Comparison of ENCODE assay signal across 28 mouse cellular contexts in the genomic region with DNA sequence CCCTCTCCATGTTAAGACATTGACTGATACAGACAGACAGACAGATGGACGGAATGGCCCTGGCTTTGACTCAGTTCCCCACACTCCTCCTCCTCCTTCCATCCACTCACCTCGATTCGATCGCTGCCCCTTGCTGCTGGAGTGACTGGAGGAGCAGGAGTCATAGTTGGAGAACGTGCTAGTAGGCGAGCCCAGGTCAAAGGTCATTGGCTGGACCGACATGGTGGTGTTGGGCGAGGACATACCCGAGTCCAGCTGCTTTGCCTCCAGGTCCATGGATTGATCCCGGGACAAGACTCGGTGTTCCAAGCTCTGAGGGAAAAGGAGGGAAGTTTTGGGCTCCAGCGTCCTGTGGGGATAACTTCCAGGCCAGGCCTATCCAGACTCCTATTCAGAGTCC. TPM values are rescaled to one million over a fixed set of nuclear protein-coding genes. Genes with fewer than 3 reads are reported as not detected.
A peak's percentile ranks its signal among the peaks of the same experiment; 100 is the strongest.
DNase-seq lines count a peak whose midpoint lies in the region; ATAC-seq lines count a peak whose summit lies in the region.
"Had no signal": no experiment of that assay in that cellular context is flagged by ENCODE, and none has a peak within 500 bp of the region (broad histone marks: within the 10 kb centered on the region; RNA-seq: fewer than 3 reads in every experiment).

No protein-coding gene starts in this region.

- H3K4me3 ChIP-seq in kidney, embryonic 15.5 days (replicated peaks), result no peak overlapping the region
- H3K4me3 ChIP-seq: embryonic facial prominence, embryonic 12.5 days; embryonic facial prominence, embryonic 15.5 days; gastrocnemius, adult 2 months; heart, embryonic 12.5 days; heart, embryonic 15.5 days had no signal

- peaks cover 57% of the 10 kb centered on the region for H3K4me1 ChIP-seq in kidney, embryonic 15.5 days

- no peak for ATAC-seq in kidney, embryonic 15.5 days (replicated peaks; ENCODE audit: low FRiP score)
- ATAC-seq: CD4-positive, CD25-positive, alpha-beta regulatory T cell, adult 4 months; forebrain, embryonic 14.5 days; forebrain, postnatal 0 days had no signal

- WGBS in kidney, embryonic 15.5 days, result 75% methylated on average over 12 of the region's 12 CpGs

- H3K36me3 ChIP-seq in kidney, embryonic 15.5 days, result no peaks in the 10 kb centered on the region
- H3K36me3 ChIP-seq: embryonic facial prominence, embryonic 12.5 days; embryonic facial prominence, embryonic 15.5 days; heart, embryonic 12.5 days; heart, embryonic 15.5 days had no signal

- peak; percentile 63 for DNase-seq in kidney, adult 9 months
- DNase-seq in kidney, postnatal 36 days, result peak; percentile 66 to 72
- DNase-seq in kidney, postnatal 14 days, result no peak
- DNase-seq in yolk sac, embryonic 10.5 days (ENCODE audit: low spot score), result peak; percentile 56
- DNase-seq in right cerebral cortex, adult 2 months (ENCODE audit: low spot score in 2 of 2), result no peak
- DNase-seq: adrenal gland, adult 2 months; adrenal gland, postnatal 14 days; cerebellum, adult 11 months; cerebellum, adult 2 months; cerebellum, adult 9-11 months; cerebellum, postnatal 25 days; forebrain, postnatal 0 days; gastrocnemius, adult 2 months; gastrocnemius, postnatal 14 days; heart, adult 18-20 months; heart, postnatal 10 days; heart, postnatal 4 days had no signal

- H3K4me2 ChIP-seq in kidney, embryonic 15.5 days, result no peak overlapping the region
- H3K4me2 ChIP-seq: embryonic facial prominence, embryonic 12.5 days; embryonic facial prominence, embryonic 15.5 days; heart, embryonic 12.5 days; heart, embryonic 15.5 days; hindbrain, embryonic 14.5 days had no signal

- H3K27me3 ChIP-seq in kidney, embryonic 15.5 days, result peaks cover 46% of the 10 kb centered on the region

- no peak overlapping the region for H3K27ac ChIP-seq in kidney, embryonic 15.5 days
- H3K27ac ChIP-seq: embryonic facial prominence, embryonic 12.5 days; embryonic facial prominence, embryonic 15.5 days; gastrocnemius, adult 2 months; heart, embryonic 15.5 days; hindbrain, embryonic 14.5 days had no signal

- H3K9ac ChIP-seq in kidney, embryonic 15.5 days, result no peak overlapping the region
- H3K9ac ChIP-seq: embryonic facial prominence, embryonic 12.5 days; embryonic facial prominence, embryonic 15.5 days; forebrain, postnatal 0 days; heart, embryonic 12.5 days; heart, embryonic 15.5 days; hindbrain, embryonic 14.5 days had no signal

- no peaks in the 10 kb centered on the region for H3K9me3 ChIP-seq in kidney, embryonic 15.5 days (replicated peaks)
- H3K9me3 ChIP-seq: embryonic facial prominence, embryonic 12.5 days; embryonic facial prominence, embryonic 15.5 days; heart, embryonic 12.5 days; heart, embryonic 15.5 days had no signal

RNA-seq across cellular contexts. Expression of a gene that starts 16.8 kb away (rescaled TPM):
- polyA plus RNA-seq in kidney, embryonic 15.5 days (2015; fragmentation: Nextera tagmentation; extraction: Ambion mirVana), result 25.5 and 28.1 TPM in 2 replicates
- polyA plus RNA-seq: forebrain, embryonic 14.5 days had no signal

RNA-seq across cellular contexts. Expression of a gene that starts 19.6 kb away (rescaled TPM):
- polyA plus RNA-seq in kidney, embryonic 15.5 days (2015; fragmentation: Nextera tagmentation; extraction: Ambion mirVana), result 1.5 and 2.4 TPM in 2 replicates
- polyA plus RNA-seq: forebrain, embryonic 11.5 days had no signal

RNA-seq across cellular contexts. Expression of a gene that starts 23.3 kb away (rescaled TPM):
- 0.08 and 0.17 TPM in 2 replicates for polyA plus RNA-seq in kidney, embryonic 15.5 days (2015; fragmentation: Nextera tagmentation; extraction: Ambion mirVana)
- polyA plus RNA-seq: adrenal gland, adult 2 months; C2C12; CD4-positive, CD25-positive, alpha-beta regulatory T cell, adult 4 months; cerebellum, adult 2 months; embryonic facial prominence, embryonic 12.5 days; forebrain, embryonic 11.5 days; forebrain, embryonic 14.5 days; forebrain, postnatal 0 days; frontal cortex, adult 2 months; heart, embryonic 12.5 days; hindbrain, embryonic 14.5 days had no signal

RNA-seq across cellular contexts. Expression of a gene that starts 42.6 kb away (rescaled TPM):
- polyA plus RNA-seq in kidney, embryonic 15.5 days (2015; fragmentation: Nextera tagmentation; extraction: Ambion mirVana), result 65.6 and 71.7 TPM in 2 replicates

Comparison
In these comparisons a context has a peak if more than half of its experiments do, and no peak if none do; other contexts are left out.
1. DNase-seq: peak in kidney, adult 9 months (single experiment), kidney, postnatal 36 days (2 of 2) and yolk sac, embryonic 10.5 days (single experiment); none in kidney, postnatal 14 days (single experiment) and right cerebral cortex, adult 2 months (0 of 2).